Mouse (Mus musculus) macrophage (primary cell): ENCODE results near the gene Mgea5. TPM values are rescaled to one million over a fixed set of nuclear protein-coding genes. Genes with fewer than 3 reads are reported as not detected.
A peak's percentile ranks its signal among the peaks of the same experiment; 100 is the strongest.

Experiments
- H3K27ac ChIP-seq: fragments of 350-480 bp; formaldehyde crosslinking; 2 replicates; pipeline ENCODE4 v1.9.0; 2021
- H3K36me3 ChIP-seq: fragments of 350-480 bp; formaldehyde crosslinking; 2 replicates; pipeline ENCODE4 v1.9.0; 2021; ENCODE audit errors: inconsistent target
- H3K4me3 ChIP-seq: fragments of 350-480 bp; formaldehyde crosslinking; 2 replicates; pipeline ENCODE4 v1.9.0; 2021; ENCODE audit errors: inconsistent target
- H3K79me2 ChIP-seq: fragments of 350-480 bp; formaldehyde crosslinking; 2 replicates; pipeline ENCODE4 v1.9.0; 2021; ENCODE audit errors: inconsistent target
- WGBS: methylation state at CpG from one replicate; pipeline ENCODE4 v1.1.7; 2026; ENCODE audit warnings: inconsistent platforms; ENCODE audit not compliant: missing documents; 5-methylcytosine and 5-hydroxymethylcytosine counted together
- polyA plus RNA-seq: library from polyadenylated mRNA; stranded (reverse); fragments of 250-400 nt; gene quantifications from 3 replicates; pipeline ENCODE4 v1.2.4, GENCODE M21; 2018; ENCODE audit warnings: inconsistent platforms

Gene Mgea5
- polyA plus RNA-seq, 1 experiment from 2014 or later, result 71.3 TPM

GRCm38 (mm10) chr19:45748206-45748605 is 35.4 kb downstream of the Mgea5 start:
- Histone ChIP-seq H3K79me2 (peaks cover 17% of the 10 kb centered on the region; the same call in 1 of the 2 replicates), H3K4me3 (peak overlapping the region; percentile 59), H3K36me3 (peaks cover 18% of the 10 kb centered on the region; the same call in 1 of the 2 replicates), H3K27ac (no peak overlapping the region)
- 54% methylated on average over 9 of the region's 9 CpGs for WGBS

- peaks cover 7% of the 10 kb centered on the region; the same call in 1 of the 2 replicates for H3K79me2 ChIP-seq
- WGBS, result 50% methylated on average over 11 of the region's 11 CpGs
- no peak overlapping the region for H3K4me3 ChIP-seq
- H3K36me3 ChIP-seq, result peaks cover 11% of the 10 kb centered on the region; the same call in 1 of the 2 replicates
- no peak overlapping the region for H3K27ac ChIP-seq
Measured at GRCm38 (mm10) chr19:45747028-45747867, 36.4 kb downstream of the Mgea5 start.

GRCm38 (mm10) chr19:45746153-45747020 is 37.2 kb downstream of the Mgea5 start:
- H3K36me3 ChIP-seq, result peaks cover 2% of the 10 kb centered on the region; the same call in 1 of the 2 replicates
- no peaks in the 10 kb centered on the region; the same call in 1 of the 2 replicates for H3K79me2 ChIP-seq
- no peak overlapping the region for H3K4me3 ChIP-seq
- 23% methylated on average over 28 of the region's 29 CpGs for WGBS
- no peak overlapping the region for H3K27ac ChIP-seq

- Histone ChIP-seq H3K4me3 (no peak overlapping the region), H3K36me3 (no peaks in the 10 kb centered on the region), H3K79me2 (no peaks in the 10 kb centered on the region; the same call in 1 of the 2 replicates), H3K27ac (no peak overlapping the region)
- WGBS, result 37% methylated on average over 32 of the region's 32 CpGs
Measured at GRCm38 (mm10) chr19:45745344-45746152, 38.1 kb downstream of the Mgea5 start.

GRCm38 (mm10) chr19:45743619-45744018 is 40.0 kb downstream of the Mgea5 start:
- WGBS, result 88% methylated on average over 7 of the region's 7 CpGs
- Histone ChIP-seq H3K4me3 (no peak overlapping the region), H3K27ac (no peak overlapping the region), H3K36me3 (no peaks in the 10 kb centered on the region), H3K79me2 (no peaks in the 10 kb centered on the region; the same call in 1 of the 2 replicates)

GRCm38 (mm10) chr19:45742984-45743575 is 40.6 kb downstream of the Mgea5 start:
- WGBS, result 26% methylated on average over 19 of the region's 44 CpGs
- no peak overlapping the region for H3K27ac ChIP-seq
- no peaks in the 10 kb centered on the region for H3K79me2 ChIP-seq
- H3K36me3 ChIP-seq, result no peaks in the 10 kb centered on the region
- H3K4me3 ChIP-seq, result no peak overlapping the region

- Histone ChIP-seq H3K4me3 (no peak within 1 kb of the TSS), H3K79me2 (no peaks in the 10 kb centered on the region), H3K36me3 (no peaks in the 10 kb centered on the region), H3K27ac (no peak within 1 kb of the TSS)
- WGBS, result 3% methylated on average over 61 of the region's 68 CpGs
Measured at GRCm38 (mm10) chr19:45742218-45742983, 41.2 kb downstream of the Mgea5 start, which contains the start of gene Fgf8. Fgf8 (minus strand) TSS chr19:45742915.

GRCm38 (mm10) chr19:45741431-45742217 is 42.0 kb downstream of the Mgea5 start:
- Histone ChIP-seq H3K79me2 (no peaks in the 10 kb centered on the region), H3K27ac (no peak overlapping the region), H3K4me3 (no peak overlapping the region), H3K36me3 (no peaks in the 10 kb centered on the region)
- WGBS, result 12% methylated on average over 45 of the region's 45 CpGs

GRCm38 (mm10) chr19:45740817-45741216 is 42.8 kb downstream of the Mgea5 start:
- Histone ChIP-seq H3K4me3 (no peak overlapping the region), H3K79me2 (no peaks in the 10 kb centered on the region), H3K27ac (no peak overlapping the region), H3K36me3 (no peaks in the 10 kb centered on the region)
- WGBS, result 59% methylated on average over 7 of the region's 7 CpGs

GRCm38 (mm10) chr19:45740233-45740632 is 43.4 kb downstream of the Mgea5 start:
- Histone ChIP-seq H3K36me3 (no peaks in the 10 kb centered on the region), H3K27ac (no peak overlapping the region), H3K79me2 (no peaks in the 10 kb centered on the region), H3K4me3 (no peak overlapping the region)
- 26% methylated on average over 13 of the region's 13 CpGs for WGBS

- 75% methylated on average over 5 of the region's 5 CpGs for WGBS
- no peaks in the 10 kb centered on the region for H3K36me3 ChIP-seq
- H3K4me3 ChIP-seq, result no peak overlapping the region
- no peaks in the 10 kb centered on the region for H3K79me2 ChIP-seq
- H3K27ac ChIP-seq, result no peak overlapping the region
Measured at GRCm38 (mm10) chr19:45738521-45738920, 45.1 kb downstream of the Mgea5 start.

- H3K36me3 ChIP-seq, result no peaks in the 10 kb centered on the region
- H3K27ac ChIP-seq, result no peak overlapping the region
- H3K4me3 ChIP-seq, result no peak overlapping the region
- 91% methylated on average over 10 of the region's 10 CpGs for WGBS
- H3K79me2 ChIP-seq, result no peaks in the 10 kb centered on the region
Measured at GRCm38 (mm10) chr19:45737846-45738484, 45.7 kb downstream of the Mgea5 start.
